Comparison of ENCODE assay signal across 15 mouse cellular contexts in the genomic region with DNA sequence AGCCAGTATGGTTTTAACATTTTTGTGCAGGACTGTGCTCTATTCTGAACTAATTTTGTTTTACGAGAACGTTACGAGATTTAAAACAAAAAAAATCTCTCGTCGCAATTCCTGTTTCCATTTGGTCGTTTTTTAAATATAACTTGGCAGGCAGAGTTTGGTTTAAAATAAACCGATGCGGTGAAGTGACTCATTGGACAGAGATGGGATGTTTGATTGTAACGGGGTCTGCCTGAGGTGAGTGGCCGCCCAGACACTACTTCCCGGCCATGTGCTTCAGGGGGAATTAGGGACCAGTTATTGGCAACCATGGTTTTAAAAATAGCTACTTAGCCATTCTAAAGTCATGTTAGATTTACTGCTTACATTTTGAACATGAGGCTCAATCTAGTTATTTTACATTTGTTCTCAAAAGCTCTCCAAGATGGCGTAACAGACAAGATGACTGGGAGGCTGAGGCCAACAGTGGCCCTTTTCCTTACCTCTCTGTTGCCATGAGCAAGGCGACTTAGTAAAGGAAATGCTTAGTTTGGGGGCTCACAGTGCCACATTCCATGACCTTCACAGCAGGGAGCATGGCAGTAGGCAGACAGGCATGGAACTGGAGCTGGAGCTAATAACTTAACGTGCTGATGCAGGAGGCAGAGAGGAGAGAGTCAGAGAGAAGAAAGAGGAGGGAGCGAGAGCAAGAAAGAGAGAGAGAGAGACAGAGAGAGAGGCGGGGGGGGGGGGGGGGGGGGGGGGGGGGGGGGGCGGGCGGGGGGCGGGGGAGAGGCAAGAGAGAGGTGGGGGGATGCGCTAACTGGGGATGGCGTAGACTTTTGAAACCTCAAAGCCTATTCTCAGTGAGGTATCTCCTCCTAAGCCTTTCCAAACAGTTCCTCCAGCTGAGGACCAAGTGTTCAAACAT. TPM values are rescaled to one million over a fixed set of nuclear protein-coding genes. Genes with fewer than 3 reads are reported as not detected.
DNase-seq lines count a peak whose midpoint lies in the region; ATAC-seq and TF ChIP-seq lines count a peak whose summit lies in the region.
"Had no signal": no experiment of that assay in that cellular context is flagged by ENCODE, and none has a peak within 500 bp of the region (broad histone marks: within the 10 kb centered on the region; RNA-seq: fewer than 3 reads in every experiment).

No protein-coding gene starts in this region.

- no peak for TF ChIP-seq POLR2A in liver, adult 2 months (IDR thresholded peaks at IDR 0.05; ENCODE audit: extremely low read depth, insufficient read depth, low read length)

- H3K79me2 ChIP-seq in liver, adult 2 months (ENCODE audit: control insufficient read depth, insufficient read depth, low read length) = peaks cover 2% of the 10 kb centered on the region; the same call in 1 of the 2 replicates

- H3K4me3 ChIP-seq in liver, adult 2 months (ENCODE audit: insufficient read depth, low read depth, low read length) = no peak overlapping the region
- no peak overlapping the region for H3K4me3 ChIP-seq in embryonic facial prominence, embryonic 12.5 days
- H3K4me3 ChIP-seq: forebrain, embryonic 15.5 days had no signal

- no peak overlapping the region for H3K9ac ChIP-seq in liver, adult 2 months (ENCODE audit: low read depth, low read length)
- no peak overlapping the region for H3K9ac ChIP-seq in embryonic facial prominence, embryonic 12.5 days
- H3K9ac ChIP-seq: forebrain, embryonic 15.5 days had no signal

- no peak for DNase-seq in frontal cortex, postnatal 10 days (ENCODE audit: low spot score in 2 of 2)
- peak; percentile 37 for DNase-seq in liver, adult 2 months (ENCODE audit: extremely low read depth, low read depth, low spot score)
- no peak for DNase-seq in liver
- peak; percentile 65 for DNase-seq in mesoderm, embryonic 11.5 days (ENCODE audit: low read depth, low spot score)
- DNase-seq in right cerebral cortex, adult 18-20 months = no peak
- no peak for DNase-seq in gastrocnemius, adult 8-10 months (ENCODE audit: low spot score in 2 of 2)
- DNase-seq: cerebellum, postnatal 14 days; kidney, postnatal 4 days; left cerebral cortex, postnatal 4 days; lung, postnatal 36 days; right cerebral cortex, postnatal 4 days; thymus, adult 18-20 months had no signal

- peaks cover 5% of the 10 kb centered on the region; the same call in 1 of the 2 replicates for H3K4me1 ChIP-seq in liver, adult 2 months (ENCODE audit: control insufficient read depth, insufficient read depth, low read length)
- peaks cover 64% of the 10 kb centered on the region for H3K4me1 ChIP-seq in embryonic facial prominence, embryonic 12.5 days
- H3K4me1 ChIP-seq: forebrain, embryonic 15.5 days had no signal

- 0 out of 2 replicates have a peak, but pooled peaks have one; percentile 17 for ATAC-seq in frontal cortex, adult (ENCODE audit: low TSS enrichment)
- ATAC-seq in embryonic facial prominence, embryonic 12.5 days (ENCODE audit: insufficient number of reproducible peaks, insufficient read depth, low FRiP score, low TSS enrichment) = no peak
- ATAC-seq: forebrain, embryonic 15.5 days had no signal

- 70% methylated on average over 19 of the region's 21 CpGs for WGBS in liver, adult 2 months
- WGBS in embryonic facial prominence, embryonic 12.5 days = 53% methylated on average over 17 of the region's 21 CpGs

- no peaks in the 10 kb centered on the region for H3K27me3 ChIP-seq in liver, adult 2 months (ENCODE audit: control insufficient read depth, insufficient read depth, low read length)
- no peaks in the 10 kb centered on the region for H3K27me3 ChIP-seq in embryonic facial prominence, embryonic 12.5 days
- H3K27me3 ChIP-seq: forebrain, embryonic 15.5 days had no signal

- peaks cover 2% of the 10 kb centered on the region for H3K36me3 ChIP-seq in liver, adult 2 months (ENCODE audit: control insufficient read depth, insufficient read depth, low read length)
- H3K36me3 ChIP-seq in embryonic facial prominence, embryonic 12.5 days = peaks cover 3% of the 10 kb centered on the region; the same call in 1 of the 2 replicates
- H3K36me3 ChIP-seq: forebrain, embryonic 15.5 days had no signal

- H3K27ac ChIP-seq in liver, adult 2 months (replicated peaks; ENCODE audit: insufficient read depth, low read depth, low read length) = no peak overlapping the region
- H3K27ac ChIP-seq in embryonic facial prominence, embryonic 12.5 days = peak overlapping the region; percentile 93
- H3K27ac ChIP-seq: forebrain, embryonic 15.5 days had no signal

- H3K9me3 ChIP-seq in embryonic facial prominence, embryonic 12.5 days = no peaks in the 10 kb centered on the region
- H3K9me3 ChIP-seq: forebrain, embryonic 15.5 days had no signal

- no peak for TF ChIP-seq CTCF in liver, adult 2 months (IDR thresholded peaks at IDR 0.05; ENCODE audit: low read depth, low read length)

- no peak overlapping the region for H3K4me2 ChIP-seq in embryonic facial prominence, embryonic 12.5 days (replicated peaks)
- H3K4me2 ChIP-seq: forebrain, embryonic 15.5 days had no signal

RNA-seq across cellular contexts. Expression of gene Mylip, which starts 8.6 kb away (rescaled TPM):
- 9.5 and 9.6 TPM in 2 replicates for total RNA-seq in liver, adult 2 months (2014; rRNA removed)
- 2.9 and 4.8 TPM in 2 replicates for polyA plus RNA-seq in liver, adult 2 months (2012; rRNA removed)
- 33.1 and 33.7 TPM in 2 replicates for polyA plus RNA-seq in embryonic facial prominence, embryonic 12.5 days (2016; fragmentation: Nextera tagmentation; extraction: Ambion mirVana)
- total RNA-seq in gastrocnemius, adult 8-10 months (2022) = 10 to 100 TPM; 11.4 to 21.1 (median 15.7) TPM

Comparison
In these comparisons a context has a peak if more than half of its experiments do, and no peak if none do; other contexts are left out.
1. DNase-seq: peak in liver, adult 2 months (single experiment) and mesoderm, embryonic 11.5 days (single experiment); none in frontal cortex, postnatal 10 days (0 of 2), liver (single experiment), right cerebral cortex, adult 18-20 months (single experiment) and gastrocnemius, adult 8-10 months (0 of 2).